Mouse (Mus musculus) brain, embryonic 14.5 days (tissue): ENCODE results near the gene Fgf23. TPM values are rescaled to one million over a fixed set of nuclear protein-coding genes. Genes with fewer than 3 reads are reported as not detected.

Experiments used
- DNase-seq: peaks from one replicate; pipeline ENCODE4 v3.0.0-alpha.2; 2011; ENCODE audit warnings: low read depth
- CTCF ChIP-seq: fragments of 200-500 bp; IDR thresholded peaks from 2 replicates; pipeline ENCODE4 v1.5.1; 2012; ENCODE audit warnings: inconsistent platforms, mild to moderate bottlenecking, moderate library complexity, borderline replicate concordance; ENCODE audit not compliant: insufficient read depth, insufficient read length; ENCODE audit errors: extremely low read depth
- POLR2A ChIP-seq: fragments of 200-500 bp; IDR thresholded peaks from 2 replicates; pipeline ENCODE4 v1.6.1; 2012; ENCODE audit warnings: mild to moderate bottlenecking, inconsistent platforms, borderline replicate concordance; ENCODE audit not compliant: poor library complexity, insufficient read depth, insufficient read length, severe bottlenecking; ENCODE audit errors: extremely low read depth
- polyA plus RNA-seq: library from polyadenylated mRNA; depleted of rRNA; stranded (reverse); fragments of >200 nt; gene quantifications from 2 replicates; pipeline ENCODE4 v1.2.3, GENCODE M21; 2012; rRNA removed

Fgf23 gene
- 0.29 and 0.34 TPM in 2 replicates for polyA plus RNA-seq

DNA sequence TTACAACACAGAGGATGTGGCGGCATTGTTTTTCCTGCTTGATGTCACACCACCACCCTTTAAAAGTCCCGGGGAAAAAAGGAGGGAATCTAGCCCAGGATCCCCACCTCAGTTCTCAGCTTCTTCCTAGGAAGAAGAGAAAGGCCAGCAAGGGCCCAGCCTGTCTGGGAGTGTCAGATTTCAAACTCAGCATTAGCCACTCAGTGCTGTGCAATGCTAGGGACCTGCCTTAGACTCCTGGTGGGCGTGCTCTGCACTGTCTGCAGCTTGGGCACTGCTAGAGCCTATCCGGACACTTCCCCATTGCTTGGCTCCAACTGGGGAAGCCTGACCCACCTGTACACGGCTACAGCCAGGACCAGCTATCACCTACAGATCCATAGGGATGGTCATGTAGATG is at the start of gene Fgf23:
Gene Fgf23 (plus strand): TSS at position 86 of the 400 bp plus-strand sequence.
- TF ChIP-seq POLR2A (no peak), CTCF (peak; percentile 11; the same call in 1 of the 2 replicates)
- peak; percentile 18 for DNase-seq

DNA sequence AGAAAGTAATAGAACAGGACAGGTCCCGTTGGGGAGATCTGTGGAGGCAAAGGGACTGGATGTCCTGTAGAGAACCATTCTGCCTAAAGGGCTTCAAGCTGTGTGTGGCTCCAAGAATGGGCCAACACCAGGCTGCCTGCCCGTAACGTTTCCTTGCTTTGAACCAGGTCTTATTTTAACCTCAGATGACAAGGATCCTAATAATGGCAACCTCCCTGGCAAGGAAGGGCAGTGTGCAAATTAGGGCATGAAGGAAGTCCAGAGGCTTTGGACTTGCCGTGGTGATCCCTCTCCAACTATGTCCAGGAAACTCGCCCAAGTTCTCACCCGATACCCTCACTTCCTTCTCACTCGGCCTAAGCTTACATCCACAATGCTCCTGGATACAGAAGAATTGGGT is 47.9 kb upstream of the Fgf23 start:
- no peak for TF ChIP-seq CTCF
- TF ChIP-seq POLR2A, result no peak
- DNase-seq, result no peak

DNA sequence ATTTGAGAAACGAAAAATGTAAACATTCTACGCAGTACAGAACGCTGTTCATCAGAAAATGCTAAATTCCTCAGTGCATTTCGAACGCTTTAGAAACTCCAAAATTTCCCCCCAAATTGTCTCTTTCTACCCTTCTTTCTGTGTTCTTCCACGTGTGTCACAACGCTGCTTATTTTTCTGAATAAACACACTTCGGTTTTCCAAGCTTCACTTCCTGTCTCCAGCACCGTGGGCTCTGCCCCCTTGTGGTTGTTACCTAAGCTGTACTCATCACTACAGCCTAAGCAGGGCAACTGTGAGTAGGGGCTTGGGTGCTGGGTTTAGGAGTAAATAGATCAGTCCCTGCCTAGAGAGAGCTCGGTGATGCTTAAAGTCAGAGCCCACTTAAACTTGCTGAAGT is 37.9 kb upstream of the Fgf23 start:
- TF ChIP-seq POLR2A (no peak), CTCF (peak; percentile 72; the same call in 1 of the 2 replicates)
- peak; percentile 60 for DNase-seq

DNA sequence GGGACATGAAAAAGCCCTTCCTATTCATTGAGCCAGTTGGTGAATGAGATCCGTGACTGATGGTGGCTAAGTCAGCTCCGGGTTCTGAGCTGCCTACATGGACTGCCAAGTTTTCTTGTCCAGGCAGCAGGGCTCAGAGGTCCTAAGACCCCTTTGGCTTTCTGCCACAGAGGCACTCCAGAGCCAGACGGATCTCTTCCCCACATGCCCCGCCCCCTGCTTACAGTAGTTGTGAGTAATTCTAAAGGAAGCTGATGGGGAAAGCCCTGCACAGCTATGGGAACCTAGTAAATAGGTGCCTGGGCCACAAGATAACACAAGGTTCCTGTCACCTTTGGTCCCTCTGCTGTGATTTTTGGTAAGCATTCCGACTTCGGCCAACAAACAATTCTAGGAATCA is 27.8 kb upstream of the Fgf23 start:
- peak; percentile 75 for DNase-seq
- TF ChIP-seq POLR2A, result no peak
- no peak for TF ChIP-seq CTCF

DNA sequence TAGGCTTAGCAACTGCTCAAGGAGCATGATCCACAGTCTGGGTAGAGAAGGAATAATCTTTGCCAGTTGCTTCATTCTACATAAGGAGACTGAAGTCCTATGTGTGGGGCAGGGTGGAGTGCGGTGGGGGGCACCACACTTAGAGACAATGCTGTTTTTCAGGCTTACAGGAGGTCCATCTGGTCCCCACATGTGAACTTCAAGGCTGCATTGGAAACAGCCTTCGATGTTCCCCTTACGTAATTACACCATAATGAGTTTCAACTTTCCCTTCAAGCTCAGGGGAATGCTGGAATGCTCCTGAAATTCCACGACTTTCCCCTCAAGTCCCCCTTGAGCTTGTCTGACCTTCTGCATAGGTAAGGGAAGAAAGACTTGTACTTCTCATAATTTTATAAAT is 21.9 kb upstream of the Fgf23 start:
- DNase-seq, result no peak
- no peak for TF ChIP-seq CTCF
- no peak for TF ChIP-seq POLR2A

DNA sequence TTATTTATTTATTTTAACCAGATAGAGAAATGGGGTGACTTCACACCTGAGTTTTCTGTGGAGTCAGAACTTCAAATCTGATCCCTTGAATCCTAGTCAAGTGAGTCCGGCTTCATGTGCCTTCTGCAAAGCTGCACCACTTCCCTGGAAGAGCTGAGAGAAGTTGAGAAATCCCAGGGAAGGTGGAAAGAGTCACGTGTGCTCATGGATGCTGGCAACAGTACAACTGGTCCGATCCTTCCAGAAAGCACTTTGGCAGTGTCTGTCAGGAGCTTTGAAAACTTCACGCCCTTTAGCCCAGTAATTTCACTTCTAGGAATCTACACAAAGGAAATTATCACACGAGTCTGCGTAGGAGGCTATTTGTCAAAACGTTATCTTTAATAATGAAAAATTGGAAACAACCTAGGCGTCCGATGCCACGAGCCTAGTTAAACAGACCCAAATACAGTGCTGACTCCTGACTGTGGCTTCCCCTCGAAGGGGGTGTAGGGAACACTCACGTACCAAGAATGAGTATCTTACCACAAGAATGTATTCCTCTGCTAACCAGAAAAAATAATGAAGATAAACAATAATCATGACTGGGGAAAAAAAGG is 15.6 kb upstream of the Fgf23 start:
- TF ChIP-seq CTCF (no peak), POLR2A (no peak)
- no peak for DNase-seq

DNA sequence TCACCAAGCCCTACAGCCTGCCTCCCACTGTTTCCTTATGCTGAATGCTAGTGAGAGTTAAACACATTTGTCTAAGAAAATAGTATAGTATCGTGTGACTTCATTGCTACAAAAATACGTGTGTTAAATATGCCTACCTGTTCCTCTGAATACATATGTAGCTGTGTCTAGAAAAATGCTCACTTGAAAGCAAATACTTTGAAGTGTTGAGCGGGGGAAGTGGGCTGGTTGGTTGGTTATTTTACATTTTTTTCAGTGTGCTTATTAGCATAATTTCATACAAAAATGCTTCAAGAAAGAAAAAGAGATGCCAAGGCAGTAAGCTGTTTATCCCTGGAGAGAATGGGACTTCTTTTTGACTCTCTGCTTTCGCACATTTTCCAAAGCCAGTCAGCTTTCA is 12.7 kb upstream of the Fgf23 start:
- TF ChIP-seq POLR2A (no peak), CTCF (no peak)
- DNase-seq, result no peak

DNA sequence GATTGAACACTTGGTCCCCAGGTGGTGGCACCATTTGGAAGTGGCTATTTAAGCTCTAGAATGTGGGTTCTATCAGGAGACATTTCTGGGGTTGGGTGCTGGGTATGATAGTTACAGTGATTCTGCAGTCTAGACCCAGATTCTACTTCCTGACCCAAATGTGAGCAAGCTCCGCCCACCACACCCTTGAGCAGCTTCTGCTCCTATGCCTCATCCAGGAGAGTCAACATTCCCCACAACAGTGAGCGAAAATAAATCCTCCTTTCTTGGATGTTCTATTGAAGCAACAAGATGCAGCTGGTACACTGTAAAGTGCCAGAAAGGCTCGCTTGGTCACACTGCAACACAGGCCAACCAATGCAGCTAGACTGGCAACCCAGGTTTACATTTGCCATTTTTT is 8.8 kb upstream of the Fgf23 start:
- TF ChIP-seq POLR2A, result no peak
- TF ChIP-seq CTCF, result no peak

DNA sequence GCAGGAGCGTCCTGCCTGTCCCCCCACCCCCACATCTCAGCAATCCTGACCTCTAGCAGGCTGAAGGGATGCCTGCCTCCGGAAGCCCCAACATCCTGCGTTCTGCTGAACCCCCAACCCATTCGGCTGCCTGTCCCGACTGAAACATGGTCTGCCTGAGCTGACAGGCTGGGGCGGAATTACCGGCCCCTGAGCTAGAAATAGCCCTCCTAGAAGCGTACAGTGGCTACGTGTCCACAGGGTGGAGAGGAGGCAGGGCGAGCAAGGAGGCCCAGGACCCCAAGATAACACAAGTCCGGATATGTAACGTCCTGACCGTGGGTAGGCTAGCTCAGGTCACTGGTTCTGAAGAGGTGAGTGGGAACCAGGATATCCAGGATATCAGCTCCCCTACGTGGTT is 7.9 kb upstream of the Fgf23 start:
- TF ChIP-seq POLR2A (no peak), CTCF (no peak)
- no peak for DNase-seq

More for the DNA sequence above, 8.8 kb upstream of the Fgf23 start:
- no peak for DNase-seq

DNA sequence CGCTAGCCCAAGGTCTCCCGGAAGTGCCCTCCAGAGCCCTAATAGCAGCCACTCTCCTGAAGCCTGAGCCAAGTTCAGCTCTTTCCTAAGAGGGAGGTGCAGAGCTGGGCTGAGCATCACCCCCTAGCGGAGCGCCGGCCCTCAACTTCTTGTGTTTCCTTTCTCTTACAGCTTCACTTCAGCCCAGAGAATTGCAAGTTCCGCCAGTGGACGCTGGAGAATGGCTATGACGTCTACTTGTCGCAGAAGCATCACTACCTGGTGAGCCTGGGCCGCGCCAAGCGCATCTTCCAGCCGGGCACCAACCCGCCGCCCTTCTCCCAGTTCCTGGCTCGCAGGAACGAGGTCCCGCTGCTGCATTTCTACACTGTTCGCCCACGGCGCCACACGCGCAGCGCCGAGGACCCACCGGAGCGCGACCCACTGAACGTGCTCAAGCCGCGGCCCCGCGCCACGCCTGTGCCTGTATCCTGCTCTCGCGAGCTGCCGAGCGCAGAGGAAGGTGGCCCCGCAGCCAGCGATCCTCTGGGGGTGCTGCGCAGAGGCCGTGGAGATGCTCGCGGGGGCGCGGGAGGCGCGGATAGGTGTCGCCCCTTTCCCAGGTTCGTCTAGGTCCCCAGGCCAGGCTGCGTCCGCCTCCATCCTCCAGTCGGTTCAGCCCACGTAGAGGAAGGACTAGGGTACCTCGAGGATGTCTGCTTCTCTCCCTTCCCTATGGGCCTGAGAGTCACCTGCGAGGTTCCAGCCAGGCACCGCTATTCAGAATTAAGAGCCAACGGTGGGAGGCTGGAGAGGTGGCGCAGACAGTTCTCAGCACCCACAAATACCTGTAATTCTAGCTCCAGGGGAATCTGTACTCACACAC is 7.4 kb downstream of the Fgf23 start:
- 0 out of 2 replicates have a peak, but pooled peaks have one; percentile 24 for TF ChIP-seq POLR2A
- TF ChIP-seq CTCF, result peak; percentile 70
- peak; percentile 92 for DNase-seq

DNA sequence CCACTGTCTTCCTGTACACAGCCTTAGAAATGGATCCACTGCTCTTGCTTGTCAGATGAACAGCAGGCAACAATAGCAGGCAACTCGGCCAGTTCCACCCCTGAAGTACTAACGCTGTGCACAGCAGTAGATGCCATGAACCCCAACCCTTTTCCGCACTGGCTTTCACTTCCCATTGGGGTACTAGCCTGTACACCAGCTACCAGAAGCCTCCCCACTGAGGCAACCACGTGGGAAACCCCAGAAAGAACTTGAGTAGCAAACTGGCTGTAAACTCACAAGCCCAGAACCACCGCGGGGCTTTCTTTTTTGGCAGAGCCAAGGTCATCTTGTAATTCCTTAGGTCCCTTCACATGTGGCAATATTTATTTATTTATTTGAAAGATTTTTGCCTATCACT is 9.1 kb downstream of the Fgf23 start:
- no peak for DNase-seq
- TF ChIP-seq CTCF (no peak), POLR2A (no peak)
